Mouse (Mus musculus): ENCODE measurements around the gene Mov10. TPM values are rescaled to one million over a fixed set of nuclear protein-coding genes. Genes with fewer than 3 reads are reported as not detected.
"Not testable (repeated sequence)": the region's sequence is repeated elsewhere in the genome, so short reads cannot be mapped to it uniquely, and the experiment has no call there.

Gene Mov10
- 10 to 100 TPM in 1 of 2 experiments, 1 to 10 TPM in 1; 9.1 to 10.5 TPM for total RNA-seq (2021)
- long read RNA-seq, experiment 1, partial matches to known transcripts: 0 of 5 reads
- long read RNA-seq, experiment 1, other reads (novel, unspliced or antisense): 5 of 5 reads
- long read RNA-seq, experiment 2, partial matches to known transcripts: 1 of 1 reads
- long read RNA-seq, experiment 2, other reads (novel, unspliced or antisense): 0 of 1 reads

GRCm38 (mm10) chr3:104817991-104818748 is at the start of gene Mov10:
Gene Mov10 (minus strand): TSS chr3:104818563.
- DNase-seq (ENCODE audit: low spot score in 2 of 2): peak; percentile 13 to 38

GRCm38 (mm10) chr3:104866674-104867073 is 48.3 kb upstream of the Mov10 start:
- not testable (repeated sequence) for DNase-seq (ENCODE audit: low spot score in 2 of 2)

DNA sequence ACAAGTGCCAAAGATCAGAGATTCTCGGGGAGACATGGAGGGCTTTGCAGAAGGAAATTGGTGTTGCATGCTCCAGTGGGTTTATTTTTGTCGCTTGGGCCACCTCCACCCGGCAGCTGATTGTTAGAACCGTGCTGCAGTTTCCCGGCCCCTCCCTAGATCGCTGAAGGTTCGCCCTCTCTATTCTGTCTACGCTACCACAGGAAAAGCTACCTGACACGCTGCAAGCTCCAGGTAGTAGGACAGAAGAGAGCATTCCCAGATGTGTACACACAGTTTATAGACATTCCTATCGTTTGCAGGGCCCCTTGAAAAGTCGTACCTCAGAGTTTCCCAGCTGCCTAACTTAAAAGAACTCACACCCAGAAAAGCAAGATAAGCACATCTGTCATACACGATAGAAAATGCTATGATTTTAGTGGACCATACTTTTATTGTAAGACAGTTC is 47.0 kb upstream of the Mov10 start:
- DNase-seq (ENCODE audit: low spot score in 2 of 2): no peak

DNA sequence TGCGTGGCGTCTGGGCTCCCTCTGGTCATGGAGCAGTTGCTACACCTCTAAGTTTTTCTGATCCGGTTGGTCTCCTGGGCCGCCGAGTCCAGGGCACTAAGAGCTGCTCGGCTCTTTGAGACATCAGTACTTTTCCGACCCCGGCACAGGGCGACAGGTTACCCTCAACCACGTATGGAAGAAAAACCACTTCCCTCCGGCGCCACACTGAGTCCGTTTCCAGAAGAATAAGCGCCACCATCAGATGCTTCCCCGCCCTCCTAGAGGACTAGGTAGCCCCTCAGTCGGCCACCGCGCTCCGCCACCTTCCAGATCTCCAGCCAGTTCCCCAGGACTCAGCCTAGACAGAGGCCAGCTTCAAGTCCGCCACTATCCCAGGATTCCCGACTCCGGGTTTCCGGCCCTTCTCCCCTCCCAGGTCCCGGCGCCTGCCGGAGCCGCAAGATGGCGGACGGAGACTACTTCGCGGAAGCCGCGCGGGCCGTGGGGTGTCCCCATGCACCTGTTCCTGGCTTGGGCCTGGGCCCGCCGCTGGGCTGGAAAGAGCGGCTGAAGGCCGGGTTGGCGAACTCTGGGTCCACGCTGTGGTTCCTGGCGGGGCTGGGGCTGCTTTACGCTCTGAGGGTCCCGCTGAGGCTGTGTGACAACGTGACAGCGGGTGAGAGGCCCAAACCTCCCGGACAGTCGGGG is 46.4 kb upstream of the Mov10 start:
- peak; percentile 91 for DNase-seq (ENCODE audit: low spot score in 2 of 2)

GRCm38 (mm10) chr3:104863786-104864650 is 45.7 kb upstream of the Mov10 start, which contains the start of the genes St7l and Capza1:
Gene St7l (plus strand): TSS chr3:104864005.
Gene Capza1 (minus strand): TSS chr3:104864505.
- peak; percentile 86 to 91 for DNase-seq (ENCODE audit: low spot score in 2 of 2)

DNA sequence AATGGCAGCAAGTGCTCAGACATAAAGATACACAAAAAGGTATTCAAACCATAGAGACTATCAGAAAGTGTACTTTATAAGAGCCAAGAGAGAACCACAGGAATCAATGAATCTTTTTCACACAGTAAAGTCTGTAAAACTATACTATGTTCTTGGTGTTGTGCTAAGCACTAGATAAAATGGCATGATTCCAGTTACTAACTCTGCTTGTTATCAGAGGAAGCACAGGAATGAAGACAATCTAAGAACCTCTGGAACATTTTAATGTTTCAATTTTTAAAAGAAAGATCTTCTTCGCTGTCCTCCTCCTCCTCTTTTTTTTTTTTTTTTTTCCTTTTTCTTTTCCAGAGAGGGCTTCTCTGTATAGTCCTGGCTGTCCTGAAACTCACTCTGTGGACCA is 40.2 kb upstream of the Mov10 start:
- no peak for DNase-seq (ENCODE audit: low spot score in 2 of 2)

DNA sequence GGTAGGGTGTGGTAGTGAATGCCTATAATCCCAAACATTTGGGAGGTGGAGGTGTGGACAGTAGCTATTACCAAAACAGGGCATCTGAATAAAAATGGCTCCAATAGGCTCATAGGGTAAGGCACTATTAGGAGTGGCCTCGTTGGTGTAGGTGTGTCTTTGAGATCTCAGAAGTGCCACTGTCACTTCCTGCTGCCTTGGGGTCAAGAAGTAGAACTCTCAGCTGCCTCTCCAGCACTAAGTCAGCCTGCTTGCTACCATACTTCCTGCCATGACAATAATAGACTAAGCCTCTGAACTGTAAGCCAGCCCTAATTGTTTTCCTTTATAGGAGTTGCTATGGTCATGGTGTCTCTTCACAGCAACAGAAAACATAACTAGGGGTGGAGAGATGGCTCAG is 37.7 kb upstream of the Mov10 start:
- no peak for DNase-seq (ENCODE audit: low spot score in 2 of 2)

- DNase-seq (ENCODE audit: low spot score in 2 of 2): no peak
Observed at GRCm38 (mm10) chr3:104854866-104855265, 36.5 kb upstream of the Mov10 start.

DNA sequence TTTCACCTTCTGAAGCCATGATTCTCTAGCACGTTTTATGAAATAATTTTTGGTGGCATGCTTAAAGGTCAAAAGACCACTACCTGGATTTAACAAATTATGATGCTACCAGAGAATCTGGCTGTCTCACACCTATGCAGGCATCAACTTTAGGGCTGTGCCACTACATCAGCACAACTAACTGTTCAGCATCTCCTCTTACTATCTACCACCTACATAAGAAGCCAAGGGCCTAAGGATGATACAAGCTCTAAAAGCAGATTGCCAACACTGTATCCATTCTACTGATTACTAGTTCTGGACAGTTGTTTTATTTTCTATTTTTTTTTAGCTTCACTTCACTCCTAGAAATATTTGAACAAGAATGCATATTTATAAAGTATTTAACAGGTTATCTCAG is 36.1 kb upstream of the Mov10 start:
- DNase-seq (ENCODE audit: low spot score in 2 of 2): no peak

DNA sequence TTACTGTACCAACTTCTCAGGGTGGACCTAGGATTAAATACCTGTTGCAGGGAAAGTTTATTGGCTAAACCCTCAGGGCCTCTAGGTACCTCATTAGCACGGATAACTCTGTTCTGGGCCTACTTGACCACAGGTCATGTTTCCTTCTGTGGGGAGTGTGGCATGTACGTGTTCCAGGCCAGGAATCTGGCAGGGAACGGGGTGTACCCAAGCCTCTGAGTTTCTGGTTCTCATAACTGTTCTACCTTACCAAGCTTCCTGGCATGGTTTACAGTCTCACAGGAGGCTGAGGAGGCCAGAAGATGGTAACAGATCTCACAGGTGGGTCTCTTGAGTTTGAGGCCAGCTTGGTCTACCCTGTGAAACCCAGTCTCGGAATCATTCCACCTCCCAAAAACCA is 28.2 kb upstream of the Mov10 start:
- DNase-seq (ENCODE audit: low spot score in 2 of 2): no peak

DNA sequence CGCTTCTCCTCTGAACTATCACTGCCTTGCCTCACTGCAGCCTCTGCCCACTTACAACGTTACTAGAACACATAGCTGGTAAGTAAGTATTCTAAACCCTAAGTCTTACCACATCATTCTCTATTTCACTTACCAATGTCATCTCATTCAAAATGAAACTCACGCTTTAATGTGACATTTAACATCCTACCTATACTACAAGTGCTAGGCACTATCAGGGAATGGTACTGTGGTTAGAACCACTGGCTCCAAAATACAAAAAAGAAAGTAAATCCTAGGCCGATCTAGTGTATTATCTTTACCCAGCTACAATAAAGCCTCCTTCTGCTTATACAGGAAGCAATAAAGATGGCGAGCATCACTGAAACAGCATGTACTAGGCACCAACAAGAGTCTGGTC is 22.7 kb upstream of the Mov10 start:
- DNase-seq (ENCODE audit: low spot score in 2 of 2): no peak

DNA sequence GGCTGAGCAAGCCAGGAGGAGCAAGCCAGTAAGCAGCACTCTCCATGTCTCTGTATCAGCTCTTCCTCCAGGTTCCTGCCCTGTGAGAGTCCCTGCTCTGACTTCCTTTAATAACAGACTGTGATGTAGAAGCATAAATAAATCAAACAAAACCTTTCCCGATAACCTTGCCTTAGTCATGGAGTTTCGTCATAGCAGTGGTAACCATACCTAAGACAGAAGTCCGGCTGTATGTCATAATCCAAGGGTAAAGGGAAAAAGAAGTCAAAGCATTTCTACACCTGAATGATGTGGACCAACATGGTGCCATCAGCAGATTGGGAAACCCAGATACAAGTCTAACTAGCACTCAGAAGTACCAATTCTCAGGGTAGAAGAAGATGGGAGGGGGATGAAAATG is 17.4 kb upstream of the Mov10 start:
- DNase-seq (ENCODE audit: low spot score in 2 of 2): no peak

DNA sequence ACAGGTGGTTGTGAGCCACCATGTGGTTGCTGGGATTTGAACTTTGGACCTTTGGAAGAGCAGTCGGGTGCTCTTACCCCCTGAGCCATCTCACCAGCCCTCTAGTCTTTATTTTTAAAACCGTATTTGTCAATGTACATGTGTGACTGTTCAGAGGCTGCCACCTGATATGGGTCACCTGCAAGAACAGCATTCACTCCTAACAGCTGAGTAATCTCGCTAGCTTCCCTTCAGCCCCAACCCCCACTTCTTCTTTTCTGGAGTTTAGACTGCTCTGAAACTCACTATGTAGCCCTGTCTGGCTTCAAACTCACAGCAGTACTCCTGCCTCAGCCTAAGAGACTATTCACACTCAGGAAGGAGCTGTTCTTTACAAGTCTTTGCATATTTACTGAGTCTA is 4.0 kb upstream of the Mov10 start:
- no peak for DNase-seq (ENCODE audit: low spot score in 2 of 2)

GRCm38 (mm10) chr3:104820426-104820825 is 2.1 kb upstream of the Mov10 start:
- no peak for DNase-seq (ENCODE audit: low spot score in 2 of 2)

- DNase-seq (ENCODE audit: low spot score in 2 of 2): no peak
Observed at GRCm38 (mm10) chr3:104818749-104819134, 379 bp upstream of the Mov10 start.

DNA sequence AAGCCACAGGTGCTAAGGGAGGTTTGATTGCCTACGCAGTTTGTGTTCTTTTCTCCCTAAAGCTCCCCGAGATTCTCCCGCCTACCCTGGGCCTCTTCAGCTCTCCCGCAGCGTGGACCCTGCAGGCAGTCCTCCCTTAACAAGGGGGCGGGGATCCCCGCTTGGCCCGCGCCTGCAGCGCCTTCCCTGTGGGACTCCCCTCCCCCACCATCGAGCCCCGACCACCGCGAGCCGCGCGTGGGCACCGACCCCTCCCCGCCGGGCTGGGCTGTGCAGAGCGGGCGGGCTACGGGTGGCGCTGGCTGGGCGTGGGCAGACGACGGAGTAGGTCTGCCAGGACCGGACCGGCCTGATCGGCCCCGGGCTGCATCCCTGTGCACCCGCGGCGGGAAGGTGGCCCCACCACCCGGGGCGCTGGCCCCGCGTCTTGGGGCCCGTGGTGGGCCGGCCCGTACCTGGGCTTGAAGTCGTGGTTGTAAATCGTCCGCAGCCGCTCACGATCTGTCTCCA is 827 bp downstream of the Mov10 start:
- DNase-seq (ENCODE audit: low spot score in 2 of 2): peak; percentile 23 to 48

- DNase-seq (ENCODE audit: low spot score in 2 of 2): no peak
Observed at GRCm38 (mm10) chr3:104816130-104816529, 2.2 kb downstream of the Mov10 start.

GRCm38 (mm10) chr3:104815346-104815745 is 3.0 kb downstream of the Mov10 start:
- no peak for DNase-seq (ENCODE audit: low spot score in 2 of 2)

DNA sequence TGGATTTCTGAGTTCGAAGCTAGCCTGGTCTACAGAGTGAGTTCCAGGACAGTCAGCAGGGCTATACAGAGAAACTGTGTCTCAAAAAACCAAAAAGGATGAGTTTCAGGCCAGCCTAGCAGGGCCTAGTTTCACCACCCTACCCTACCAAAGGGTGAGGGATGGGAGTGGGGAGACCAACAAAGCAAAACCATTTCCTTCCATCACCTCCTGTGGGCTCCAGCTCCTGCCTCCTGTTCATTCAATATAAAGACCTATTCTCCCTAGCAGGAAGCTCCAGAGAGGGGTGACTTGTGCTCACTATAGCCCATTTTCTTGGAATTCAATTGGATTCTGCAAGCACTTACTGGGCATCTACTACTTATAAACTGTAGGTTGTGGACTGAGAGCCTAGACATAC is 3.6 kb downstream of the Mov10 start:
- DNase-seq (ENCODE audit: low spot score in 2 of 2): no peak

DNA sequence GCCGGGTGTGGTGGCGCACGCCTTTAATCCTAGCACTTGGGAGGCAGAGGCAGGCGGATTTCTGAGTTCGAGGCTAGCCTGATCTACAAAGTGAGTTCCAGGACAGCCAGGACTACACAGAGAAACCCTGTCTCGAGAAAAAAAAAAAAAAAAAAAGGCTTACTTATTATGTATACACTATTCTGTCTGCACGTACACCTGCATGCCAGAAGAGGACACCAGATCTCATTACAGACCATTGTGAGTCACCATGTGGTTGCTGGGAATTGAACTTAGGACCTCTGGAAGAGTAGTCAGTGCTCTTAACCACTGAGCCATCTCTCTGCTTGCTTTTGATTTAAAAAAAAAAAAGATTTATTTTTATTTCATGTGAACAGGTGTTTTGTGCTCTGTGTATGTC is 5.1 kb downstream of the Mov10 start:
- not testable (repeated sequence) for DNase-seq (ENCODE audit: low spot score in 2 of 2)

DNA sequence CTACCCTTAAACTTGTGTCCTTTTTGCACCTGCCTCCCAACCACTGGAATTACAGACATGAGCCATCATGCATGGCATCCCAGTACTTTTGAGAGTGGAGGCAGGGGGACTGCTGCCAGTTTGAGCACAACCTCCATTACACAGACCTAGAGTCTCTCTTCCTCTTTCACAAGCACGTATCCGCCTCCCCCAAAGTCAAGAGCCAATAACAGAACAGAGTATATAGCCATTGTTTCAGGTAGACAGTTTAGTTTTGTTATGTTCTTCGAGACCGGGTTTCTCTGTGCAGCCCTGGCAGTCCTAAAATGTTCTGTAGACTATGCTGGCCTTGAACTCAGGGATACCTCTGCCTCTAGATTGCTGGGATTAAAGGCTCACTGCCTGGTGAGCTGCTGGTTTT is 6.1 kb downstream of the Mov10 start:
- no peak for DNase-seq (ENCODE audit: low spot score in 2 of 2)
